Mouse (Mus musculus) hindbrain, embryonic 13.5 days (tissue): ENCODE data around the gene Cdyl. TPM values are rescaled to one million over a fixed set of nuclear protein-coding genes. Genes with fewer than 3 reads are reported as not detected.
"Not testable (repeated sequence)": the region's sequence is repeated elsewhere in the genome, so short reads cannot be mapped to it uniquely, and the experiment has no call there.

ENCODE experiments used
- ATAC-seq: fragments of 200-750 bp; cut with Nextera tagmentation; 2 replicates; pipeline ENCODE4 v1.8.0; 2017; ENCODE audit warnings: moderate TSS enrichment; ENCODE audit not compliant: low FRiP score
- H3K27ac ChIP-seq: fragments of 300-500 bp; sonication (generic); 2 replicates; pipeline ENCODE4 v1.5.1; 2015; ENCODE audit warnings: inconsistent platforms, mild to moderate bottlenecking, moderate library complexity
- H3K27me3 ChIP-seq: fragments of 300-500 bp; sonication (generic); 2 replicates; pipeline ENCODE4 v1.6.1; 2015; ENCODE audit warnings: mild to moderate bottlenecking, inconsistent platforms
- H3K36me3 ChIP-seq: fragments of 300-500 bp; sonication (generic); 2 replicates; pipeline ENCODE4 v1.6.1; 2015; ENCODE audit warnings: mild to moderate bottlenecking, inconsistent platforms
- H3K4me1 ChIP-seq: fragments of 300-500 bp; sonication (generic); replicated peaks from 2 replicates; pipeline ENCODE4 v1.6.1; 2015; ENCODE audit warnings: inconsistent platforms
- H3K4me2 ChIP-seq: fragments of 300-500 bp; sonication (generic); 2 replicates; pipeline ENCODE4 v1.6.1; 2015; ENCODE audit warnings: inconsistent platforms, mild to moderate bottlenecking, moderate library complexity
- H3K4me3 ChIP-seq: fragments of 300-500 bp; sonication (generic); 2 replicates; pipeline ENCODE4 v1.5.1; 2015; ENCODE audit warnings: mild to moderate bottlenecking, inconsistent platforms
- H3K9ac ChIP-seq: fragments of 300-500 bp; sonication (generic); 2 replicates; pipeline ENCODE4 v1.6.1; 2015; ENCODE audit warnings: mild to moderate bottlenecking, inconsistent platforms
- H3K9me3 ChIP-seq: fragments of 300-500 bp; sonication (generic); 2 replicates; pipeline ENCODE4 v1.6.1; 2016; ENCODE audit warnings: inconsistent platforms
- WGBS: fragments of 180-500 bp; shearing (Covaris S2); methylation state at CpG from one replicate; pipeline ENCODE4 v1.1.7; 2015; 5-methylcytosine and 5-hydroxymethylcytosine counted together
- polyA plus RNA-seq: library from polyadenylated mRNA; unstranded; fragments of >200 nt; fragmentation: Nextera tagmentation; extraction: Ambion mirVana; gene quantifications from 2 replicates; pipeline ENCODE4 v1.2.1, GENCODE M21; 2015

Gene Cdyl
- polyA plus RNA-seq, 1 experiment from 2014 or later, result 5.8 TPM

DNA sequence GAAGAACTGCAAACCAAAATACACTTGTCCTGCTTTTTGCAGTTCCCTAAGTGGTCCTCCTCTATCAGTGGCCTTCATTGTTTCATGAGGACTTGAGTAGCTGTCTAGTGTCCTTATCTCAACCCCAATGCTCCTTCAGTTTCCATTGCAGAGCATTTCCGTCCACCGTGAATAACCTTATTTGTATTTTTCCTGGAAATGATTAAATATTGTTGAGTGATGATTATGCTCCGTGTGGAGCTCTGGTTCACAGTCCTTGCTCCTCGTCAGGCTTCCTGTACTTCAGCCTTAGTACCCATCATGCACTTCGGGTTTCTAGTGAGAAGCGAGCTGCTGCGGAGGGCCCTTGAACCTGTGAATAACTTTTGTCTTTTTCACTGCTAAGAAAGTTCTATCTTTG lies 176.0 kb downstream of the Cdyl start:
- H3K4me3 ChIP-seq, result no peak overlapping the region
- H3K4me2 ChIP-seq, result no peak overlapping the region
- H3K27ac ChIP-seq, result no peak overlapping the region
- H3K4me1 ChIP-seq, result peaks cover 14% of the 10 kb centered on the region
- H3K9me3 ChIP-seq, result no peaks in the 10 kb centered on the region
- no peaks in the 10 kb centered on the region for H3K27me3 ChIP-seq
- ATAC-seq, result no peak
- H3K9ac ChIP-seq, result no peak overlapping the region
- WGBS, result 93% methylated on average over 7 of the region's 7 CpGs
- no peaks in the 10 kb centered on the region for H3K36me3 ChIP-seq

- not testable (repeated sequence) for H3K4me2 ChIP-seq, ATAC-seq, H3K4me3 ChIP-seq, H3K36me3 ChIP-seq, H3K9me3 ChIP-seq, H3K9ac ChIP-seq, H3K27ac ChIP-seq, H3K27me3 ChIP-seq
- 95% methylated on average over 7 of the region's 7 CpGs for WGBS
- H3K4me1 ChIP-seq, result peaks cover 14% of the 10 kb centered on the region
Observed at GRCm38 (mm10) chr13:35836501-35836900, 176.9 kb downstream of the Cdyl start.

DNA sequence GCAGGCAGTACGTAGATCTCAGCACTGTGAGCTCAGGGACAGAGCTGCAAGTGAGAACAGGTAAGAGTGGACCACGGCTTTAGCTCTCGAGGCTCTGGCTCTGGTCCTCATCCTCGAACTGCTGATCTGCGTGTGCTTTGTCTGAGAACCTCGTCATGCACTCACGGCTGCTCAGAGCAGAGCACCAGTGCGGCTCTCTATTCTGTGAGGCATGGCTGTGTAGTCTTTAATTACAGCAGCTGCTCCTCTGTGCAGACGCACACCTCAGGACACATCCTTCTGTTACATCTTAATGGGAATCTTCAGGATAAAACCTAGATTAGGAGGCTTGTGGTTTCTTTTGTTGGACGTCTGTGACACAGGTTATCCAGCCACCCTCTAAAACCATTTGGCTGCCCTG lies 180.5 kb downstream of the Cdyl start:
- Histone ChIP-seq H3K36me3 (no peaks in the 10 kb centered on the region), H3K27me3 (no peaks in the 10 kb centered on the region), H3K4me2 (no peak overlapping the region), H3K4me3 (no peak overlapping the region), H3K9me3 (no peaks in the 10 kb centered on the region), H3K4me1 (peaks cover 4% of the 10 kb centered on the region; the same call in 1 of the 2 replicates), H3K27ac (no peak overlapping the region), H3K9ac (no peak overlapping the region)
- 76% methylated on average over 10 of the region's 10 CpGs for WGBS
- 0 out of 2 replicates have a peak, but pooled peaks have one; percentile 57 for ATAC-seq

- no peak overlapping the region for H3K27ac ChIP-seq
- H3K36me3 ChIP-seq, result no peaks in the 10 kb centered on the region
- no peaks in the 10 kb centered on the region for H3K27me3 ChIP-seq
- no peak overlapping the region for H3K4me2 ChIP-seq
- WGBS, result 87% methylated on average over 7 of the region's 7 CpGs
- H3K4me1 ChIP-seq, result peaks cover 4% of the 10 kb centered on the region; the same call in 1 of the 2 replicates
- no peaks in the 10 kb centered on the region for H3K9me3 ChIP-seq
- ATAC-seq, result no peak
- H3K9ac ChIP-seq, result no peak overlapping the region
- H3K4me3 ChIP-seq, result no peak overlapping the region
Observed at GRCm38 (mm10) chr13:35843383-35843782, 183.8 kb downstream of the Cdyl start.

- Histone ChIP-seq H3K27me3 (no peaks in the 10 kb centered on the region), H3K9me3 (no peaks in the 10 kb centered on the region), H3K4me3 (no peak overlapping the region), H3K4me1 (no peaks in the 10 kb centered on the region), H3K9ac (no peak overlapping the region), H3K36me3 (no peaks in the 10 kb centered on the region), H3K27ac (no peak overlapping the region), H3K4me2 (no peak overlapping the region)
- no peak for ATAC-seq
- WGBS, result 61% methylated on average over 3 of the region's 3 CpGs
Observed at GRCm38 (mm10) chr13:35845306-35845705, 185.7 kb downstream of the Cdyl start.

DNA sequence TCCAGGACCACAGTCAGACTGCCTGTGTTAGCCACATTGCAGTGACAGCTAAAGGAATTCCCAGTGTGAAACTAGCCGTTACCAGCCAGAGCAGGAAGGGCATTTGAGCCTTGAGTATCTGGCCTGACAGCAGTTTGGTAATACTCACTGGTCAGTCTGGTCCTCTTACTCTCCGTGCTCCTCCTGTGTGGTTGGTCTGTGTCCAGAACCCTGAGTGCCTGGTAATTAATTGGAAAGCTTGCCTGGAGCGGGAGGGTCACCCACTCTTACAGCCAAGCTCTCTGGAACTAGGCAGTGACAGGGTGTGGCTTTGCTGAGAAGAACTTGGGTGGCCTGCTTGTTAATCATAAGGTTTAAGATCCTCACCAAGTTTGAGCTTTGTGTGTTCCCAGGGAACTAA lies 189.1 kb downstream of the Cdyl start:
- Histone ChIP-seq H3K27ac (no peak overlapping the region), H3K4me1 (no peaks in the 10 kb centered on the region), H3K36me3 (no peaks in the 10 kb centered on the region), H3K27me3 (no peaks in the 10 kb centered on the region), H3K9ac (no peak overlapping the region), H3K4me3 (no peak overlapping the region), H3K9me3 (no peaks in the 10 kb centered on the region), H3K4me2 (no peak overlapping the region)
- no peak for ATAC-seq
- WGBS, result 86% methylated on average over 3 of the region's 3 CpGs

DNA sequence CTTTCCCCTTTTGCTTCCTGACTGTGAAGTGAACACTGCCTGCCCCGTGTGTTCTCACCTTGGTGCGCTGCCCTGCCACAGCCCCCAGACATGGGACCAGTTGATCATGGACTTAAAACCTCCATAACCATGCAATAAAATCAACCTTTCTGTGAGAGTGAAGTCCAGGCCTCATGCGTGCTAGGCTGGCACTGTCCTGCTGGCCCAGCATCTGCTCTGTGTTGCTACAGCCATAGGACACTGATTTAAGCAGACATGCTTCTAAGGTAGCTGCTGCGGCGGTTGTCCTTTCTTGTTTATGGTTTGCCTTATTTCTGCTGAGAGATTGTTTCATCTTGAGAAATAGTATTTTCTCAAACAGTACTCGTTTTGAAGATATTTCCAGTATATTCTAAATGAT lies 191.9 kb downstream of the Cdyl start:
- Histone ChIP-seq H3K4me3 (no peak overlapping the region), H3K9ac (no peak overlapping the region), H3K27me3 (no peaks in the 10 kb centered on the region), H3K4me1 (no peaks in the 10 kb centered on the region), H3K27ac (no peak overlapping the region), H3K36me3 (peaks cover 3% of the 10 kb centered on the region), H3K9me3 (no peaks in the 10 kb centered on the region), H3K4me2 (no peak overlapping the region)
- WGBS, result 95% methylated on average over 6 of the region's 6 CpGs
- ATAC-seq, result no peak

DNA sequence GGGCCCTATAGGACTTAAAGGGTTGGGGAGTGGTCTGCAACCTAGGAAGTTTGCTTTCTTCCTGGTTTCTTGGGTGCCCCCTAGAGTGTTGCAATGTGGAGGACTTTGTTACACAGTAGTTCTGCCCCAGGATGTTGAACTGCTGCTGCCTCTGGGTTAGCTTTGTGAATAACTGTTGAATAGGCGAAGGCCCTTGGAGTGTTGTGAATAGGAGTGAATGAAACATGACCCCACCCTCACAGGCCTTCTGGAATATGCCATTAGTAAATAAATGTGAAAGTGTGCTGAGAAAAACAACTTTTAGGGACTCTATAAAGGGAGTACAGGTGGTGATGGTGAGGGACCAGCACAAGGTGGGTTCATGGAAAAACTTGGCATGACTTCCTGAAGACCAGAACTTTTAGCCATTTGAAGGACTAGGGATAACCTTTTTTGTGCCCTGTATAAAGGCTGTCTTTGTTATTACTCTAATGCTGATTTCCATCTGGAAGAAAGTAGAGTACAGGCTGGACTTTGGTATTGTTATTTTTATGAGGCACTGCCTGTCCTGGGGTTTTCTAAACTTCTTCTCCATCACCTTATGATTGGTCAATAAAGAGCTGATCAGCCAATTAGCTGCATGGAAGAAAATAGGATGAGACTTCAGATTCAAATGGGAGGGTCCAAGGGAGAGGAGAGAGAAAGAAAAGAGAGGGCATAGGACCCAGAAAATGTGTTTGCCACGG lies 193.4 kb downstream of the Cdyl start:
- H3K4me2 ChIP-seq, result no peak overlapping the region
- WGBS, result 72% methylated on average over 2 of the region's 2 CpGs
- no peak for ATAC-seq

DNA sequence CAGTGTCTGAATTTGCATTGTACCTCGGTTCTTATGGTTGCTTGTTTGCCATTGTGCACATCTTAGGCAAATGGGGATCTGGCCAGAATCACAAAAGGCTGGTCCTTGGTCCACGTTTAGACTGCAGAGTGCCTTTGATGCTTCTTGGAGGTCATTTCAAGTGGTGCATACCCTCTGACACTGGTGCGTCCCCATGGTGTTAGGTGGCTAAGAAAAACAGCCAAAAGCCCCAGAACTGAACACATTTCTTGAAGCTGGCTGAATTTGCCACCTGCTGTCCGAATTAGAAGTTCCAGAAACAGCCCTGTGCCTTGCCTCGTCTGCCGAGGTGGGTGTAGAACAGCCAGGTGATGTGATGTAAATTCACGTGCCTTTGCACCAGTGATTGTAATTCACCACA lies 197.9 kb downstream of the Cdyl start:
- H3K27me3 ChIP-seq, result no peaks in the 10 kb centered on the region
- no peak overlapping the region for H3K4me3 ChIP-seq
- no peak overlapping the region for H3K27ac ChIP-seq
- no peaks in the 10 kb centered on the region for H3K9me3 ChIP-seq
- 0 out of 2 replicates have a peak, but pooled peaks cover 2% of the 10 kb centered on the region for H3K4me1 ChIP-seq
- H3K4me2 ChIP-seq, result no peak overlapping the region
- H3K9ac ChIP-seq, result no peak overlapping the region
- no peak for ATAC-seq
- H3K36me3 ChIP-seq, result peaks cover 6% of the 10 kb centered on the region
- WGBS, result 77% methylated on average over 7 of the region's 7 CpGs

More for the DNA sequence above, 193.4 kb downstream of the Cdyl start:
- Histone ChIP-seq H3K9ac (no peak overlapping the region), H3K4me1 (no peaks in the 10 kb centered on the region), H3K27me3 (no peaks in the 10 kb centered on the region), H3K27ac (no peak overlapping the region), H3K9me3 (no peaks in the 10 kb centered on the region), H3K36me3 (peaks cover 6% of the 10 kb centered on the region), H3K4me3 (no peak overlapping the region)

- no peaks in the 10 kb centered on the region for H3K9me3 ChIP-seq
- H3K9ac ChIP-seq, result no peak overlapping the region
- H3K27ac ChIP-seq, result no peak overlapping the region
- H3K4me1 ChIP-seq, result 0 out of 2 replicates have a peak, but pooled peaks cover 2% of the 10 kb centered on the region
- peaks cover 10% of the 10 kb centered on the region for H3K36me3 ChIP-seq
- H3K27me3 ChIP-seq, result no peaks in the 10 kb centered on the region
- WGBS, result 77% methylated on average over 8 of the region's 8 CpGs
- H3K4me2 ChIP-seq, result no peak overlapping the region
- H3K4me3 ChIP-seq, result no peak overlapping the region
- ATAC-seq, result no peak
Observed at GRCm38 (mm10) chr13:35860916-35861315, 201.3 kb downstream of the Cdyl start.

GRCm38 (mm10) chr13:35870659-35871058 lies 211.0 kb downstream of the Cdyl start:
- Histone ChIP-seq H3K4me3 (no peak overlapping the region), H3K27ac (no peak overlapping the region), H3K4me1 (no peaks in the 10 kb centered on the region), H3K4me2 (no peak overlapping the region), H3K9ac (no peak overlapping the region), H3K9me3 (no peaks in the 10 kb centered on the region), H3K27me3 (no peaks in the 10 kb centered on the region), H3K36me3 (peaks cover 3% of the 10 kb centered on the region; the same call in 1 of the 2 replicates)
- 93% methylated on average over 8 of the region's 8 CpGs for WGBS
- ATAC-seq, result no peak

- no peak overlapping the region for H3K4me2 ChIP-seq
Observed at GRCm38 (mm10) chr13:35871107-35871506, 211.5 kb downstream of the Cdyl start.

DNA sequence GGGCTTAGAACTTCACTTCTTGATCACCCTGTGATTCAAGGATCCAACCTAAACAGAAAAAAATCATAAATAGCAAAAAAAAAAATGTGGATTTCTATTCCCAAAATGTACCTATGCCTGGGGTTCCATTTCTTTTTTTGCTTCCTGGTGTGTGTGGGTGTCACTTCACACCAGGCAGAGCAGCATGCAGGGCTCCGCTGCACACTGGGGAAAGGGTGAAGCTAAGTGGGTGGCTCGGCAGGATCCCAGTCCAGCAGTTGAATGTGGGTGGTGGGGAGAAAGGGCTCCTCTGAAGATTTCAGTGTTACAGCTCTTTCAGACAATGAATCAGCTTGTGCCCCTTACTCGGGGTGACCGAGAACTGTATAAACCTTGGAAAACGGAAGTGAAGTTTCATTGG lies 215.8 kb downstream of the Cdyl start:
- H3K9ac ChIP-seq, result no peak overlapping the region
- 84% methylated on average over 5 of the region's 5 CpGs for WGBS
- no peaks in the 10 kb centered on the region for H3K9me3 ChIP-seq
- H3K4me2 ChIP-seq, result no peak overlapping the region
- H3K4me1 ChIP-seq, result no peaks in the 10 kb centered on the region; the same call in 1 of the 2 replicates
- no peaks in the 10 kb centered on the region for H3K36me3 ChIP-seq
- H3K27me3 ChIP-seq, result no peaks in the 10 kb centered on the region
- no peak overlapping the region for H3K4me3 ChIP-seq
- no peak overlapping the region for H3K27ac ChIP-seq
- no peak for ATAC-seq

More at GRCm38 (mm10) chr13:35871107-35871506, 211.5 kb downstream of the Cdyl start:
- H3K27me3 ChIP-seq, result no peaks in the 10 kb centered on the region
- no peaks in the 10 kb centered on the region for H3K9me3 ChIP-seq
- no peak for ATAC-seq
- H3K4me3 ChIP-seq, result no peak overlapping the region
- 76% methylated on average over 3 of the region's 3 CpGs for WGBS
- H3K9ac ChIP-seq, result no peak overlapping the region
- H3K36me3 ChIP-seq, result peaks cover 3% of the 10 kb centered on the region; the same call in 1 of the 2 replicates
- no peaks in the 10 kb centered on the region for H3K4me1 ChIP-seq
- no peak overlapping the region for H3K27ac ChIP-seq
